Mouse (Mus musculus) frontal cortex, postnatal 14 days (tissue): Measurements from ENCODE around the gene Nhsl1.

Source experiments
- DNase-seq, 2 experiments: peaks; one replicate each; pipeline ENCODE4 v3.0.0; 2022; ENCODE audit warnings: low spot score in 2 of 2

Gene Nhsl1

DNA sequence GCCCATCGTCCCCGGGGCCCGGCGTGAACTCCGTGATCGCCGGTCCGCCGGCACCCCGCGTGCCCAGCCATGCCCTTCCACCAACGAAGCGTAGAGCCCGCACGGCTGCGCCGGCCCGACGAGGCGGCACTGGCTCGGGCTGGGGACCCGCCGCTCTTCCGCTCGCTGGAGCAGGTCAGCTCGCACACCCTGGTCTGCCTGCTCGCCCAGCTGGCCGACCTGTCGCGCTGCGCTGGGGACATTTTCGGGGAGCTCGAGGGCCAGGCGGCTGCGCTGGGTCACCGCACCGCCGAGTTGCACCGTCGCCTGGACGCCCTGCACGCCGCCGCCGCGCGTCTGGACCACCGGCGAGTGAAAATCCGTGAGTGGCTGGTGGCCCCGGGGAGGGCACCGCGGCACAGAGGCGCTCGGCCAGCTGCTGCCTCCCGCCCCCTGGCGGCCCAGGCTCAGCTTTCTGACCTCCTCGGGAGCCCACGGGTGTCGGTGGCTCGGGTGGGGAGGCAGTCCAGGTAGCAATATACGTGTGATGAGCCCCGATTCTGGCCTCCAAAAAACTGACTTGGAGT is at the start of gene Nhsl1:
Nhsl1 (plus strand) TSS at position 70 of the 566 bp plus-strand sequence.
- peak in 1 of 2 experiments; percentile 18 for DNase-seq

DNA sequence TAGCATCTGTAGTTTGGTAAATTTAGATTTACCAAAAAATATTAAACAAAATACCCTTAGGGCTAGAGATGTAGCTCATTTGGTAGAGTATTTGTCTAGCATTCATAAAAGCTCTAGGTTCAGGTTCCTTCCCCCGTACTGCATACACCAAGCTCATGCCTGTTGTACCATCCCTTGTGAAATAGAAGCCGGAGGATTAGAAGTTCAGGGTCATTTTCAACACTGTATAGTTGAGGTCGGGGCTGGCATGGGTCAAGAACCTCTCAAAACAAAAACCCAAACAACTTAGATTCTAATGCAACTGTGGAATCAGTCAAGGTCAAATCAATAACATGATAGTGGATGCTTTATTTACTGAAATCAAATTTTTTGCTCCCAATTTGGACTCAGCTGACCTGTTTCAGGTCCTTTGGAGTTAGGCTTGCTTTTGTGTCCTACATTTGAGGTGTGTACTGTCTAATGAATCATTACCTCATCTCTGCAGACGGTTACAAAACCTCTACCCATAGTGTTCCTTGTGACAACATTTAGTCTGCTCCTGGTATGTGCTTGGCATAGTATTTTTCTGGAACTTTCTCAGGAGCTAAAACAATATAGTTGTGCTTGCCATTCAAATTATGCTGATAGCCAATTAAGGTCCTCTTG is 42.6 kb upstream of the Nhsl1 start:
- no peak for DNase-seq

DNA sequence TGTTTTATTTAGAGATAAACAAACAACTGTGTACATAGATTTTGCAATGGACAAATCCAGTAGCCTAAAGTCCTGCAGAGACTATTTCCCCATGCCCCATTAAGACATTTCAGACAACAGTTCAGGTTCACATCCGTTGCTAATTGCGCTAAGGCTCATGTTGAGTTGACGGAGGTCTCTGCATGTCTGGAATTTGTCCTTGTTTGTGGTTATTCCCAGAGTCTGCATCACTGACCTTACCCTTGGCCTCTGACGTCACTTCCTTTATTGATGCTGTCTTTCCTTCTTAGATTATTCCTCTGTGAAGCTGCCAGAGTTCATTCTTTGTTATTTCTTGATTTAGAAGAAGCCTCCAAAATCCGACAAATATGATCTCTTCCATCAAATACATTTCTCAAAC is 34.8 kb upstream of the Nhsl1 start:
- no peak for DNase-seq

DNA sequence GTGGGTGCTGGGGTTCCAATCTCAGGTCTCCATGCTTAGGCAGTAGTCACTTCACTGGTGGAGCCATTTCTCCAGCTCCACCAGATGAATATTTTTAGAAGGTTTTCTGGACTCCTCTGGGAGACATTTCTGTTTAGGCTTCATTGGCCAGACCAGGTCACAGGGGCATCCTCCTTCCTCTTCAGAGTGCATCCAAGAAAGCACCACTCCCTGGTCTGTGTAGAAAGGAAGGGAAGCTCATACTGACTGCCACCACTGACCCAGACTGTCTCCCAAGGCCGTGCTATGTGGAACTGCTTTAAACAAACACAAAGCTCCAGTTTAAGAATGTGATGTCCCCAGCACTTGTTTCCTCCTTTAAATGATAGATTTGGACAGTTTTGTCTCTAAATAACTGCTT is 29.3 kb upstream of the Nhsl1 start:
- no peak for DNase-seq

DNA sequence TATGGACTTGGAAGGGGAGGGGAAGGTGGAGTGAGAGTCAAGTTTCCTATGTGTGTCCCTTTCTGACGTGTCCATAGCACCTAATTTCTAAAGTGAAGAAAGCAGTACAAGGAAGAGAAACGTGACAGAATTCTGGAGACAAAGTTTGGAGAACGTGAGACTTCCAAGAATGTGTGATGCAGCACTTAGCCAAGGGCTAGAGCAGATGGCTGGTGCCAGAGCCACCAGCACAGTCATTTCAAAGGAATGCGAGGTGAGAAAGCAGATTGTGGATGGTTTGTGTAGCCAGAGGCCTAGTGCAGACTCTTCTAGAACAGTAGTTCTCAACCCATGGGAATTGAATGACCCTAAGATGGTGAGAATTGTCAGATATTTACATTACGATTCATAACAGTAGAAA is 13.7 kb upstream of the Nhsl1 start:
- DNase-seq = no peak

DNA sequence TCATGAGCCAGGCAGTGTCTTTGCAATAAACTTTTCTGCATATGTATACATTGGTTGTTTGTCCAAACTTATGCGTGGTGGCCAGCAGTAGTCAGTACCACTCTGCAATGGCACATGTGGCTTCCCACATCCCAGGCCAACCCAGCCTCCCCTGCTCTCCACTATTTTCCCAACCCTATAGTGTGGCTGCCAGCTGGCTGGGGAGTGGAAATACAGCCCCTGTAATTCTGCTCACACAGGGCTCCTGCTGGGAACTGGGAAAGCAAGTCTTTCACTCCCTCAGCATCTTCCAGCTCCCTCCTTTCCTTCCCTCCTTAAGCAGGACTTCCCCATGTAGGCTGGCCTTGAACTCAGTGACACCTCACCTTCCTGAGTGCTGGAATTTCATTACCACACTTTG is 3.7 kb upstream of the Nhsl1 start:
- DNase-seq = no peak

DNA sequence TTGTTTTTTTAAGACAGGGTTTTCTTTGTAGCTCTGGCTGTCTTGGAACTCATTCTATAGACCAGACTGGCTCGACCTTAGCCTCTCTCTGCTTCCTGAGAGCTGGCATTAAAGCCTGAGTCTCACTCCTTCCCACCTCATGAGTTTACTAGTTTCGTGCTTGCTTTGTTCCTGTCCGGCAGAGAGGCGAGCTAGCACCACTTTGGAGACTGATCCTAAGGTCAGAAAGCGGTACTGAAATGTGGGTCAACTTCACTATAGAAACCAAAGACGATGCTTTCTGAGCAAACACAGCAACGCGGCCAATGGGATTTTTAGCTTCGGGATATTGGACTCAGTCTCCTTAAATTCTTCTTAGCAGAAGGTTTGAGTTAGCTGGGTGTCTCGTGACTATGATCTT is 1.3 kb upstream of the Nhsl1 start:
- DNase-seq = no peak

DNA sequence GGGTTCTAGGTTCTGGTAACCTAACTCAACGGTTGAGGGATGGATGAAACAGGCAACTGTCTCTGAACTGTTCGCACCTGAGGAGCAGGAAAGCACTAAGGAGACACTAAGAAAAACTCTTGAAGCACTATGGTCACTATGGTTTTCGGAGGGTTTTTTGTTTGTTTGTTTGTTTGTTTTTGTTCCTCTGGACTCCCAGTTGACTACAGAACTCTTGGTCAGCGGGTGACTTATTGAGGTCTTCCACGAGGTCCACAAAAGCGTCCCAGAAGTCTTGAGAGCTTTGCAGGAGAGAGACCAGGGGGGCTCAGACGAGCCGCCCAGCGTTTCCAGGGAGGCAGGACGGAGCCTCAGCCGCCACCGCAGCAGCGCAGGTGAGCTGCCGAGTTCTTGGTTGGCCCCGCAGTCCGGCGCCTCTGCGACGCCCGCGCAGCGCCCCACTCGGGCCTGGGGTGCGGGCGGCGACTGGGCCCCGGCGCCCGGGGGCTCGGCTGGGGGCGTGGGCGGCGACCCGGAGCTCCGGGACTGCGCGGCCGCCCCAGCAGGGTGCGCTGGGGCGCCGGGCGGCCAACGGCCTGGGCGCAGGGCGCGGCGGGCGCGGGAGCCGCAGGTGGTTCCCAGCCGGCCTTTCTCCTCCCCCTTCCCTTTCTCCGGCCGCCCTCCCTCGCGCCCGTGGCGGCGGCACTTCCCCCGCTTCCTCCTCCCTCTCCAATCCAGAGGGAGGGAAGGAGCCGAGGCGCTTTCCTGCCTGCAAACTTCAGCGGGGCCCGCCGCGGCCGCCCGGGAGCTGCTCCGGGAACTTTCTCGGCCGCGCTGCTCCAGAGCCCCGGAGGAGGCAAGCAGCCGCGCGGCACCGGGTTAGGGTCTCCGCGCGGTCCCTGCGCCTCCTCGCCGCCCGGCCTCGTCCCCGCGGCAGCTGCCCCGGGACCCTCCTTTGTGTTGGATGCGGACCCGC is 547 bp upstream of the Nhsl1 start:
- DNase-seq = peak in 1 of 2 experiments; percentile 9

DNA sequence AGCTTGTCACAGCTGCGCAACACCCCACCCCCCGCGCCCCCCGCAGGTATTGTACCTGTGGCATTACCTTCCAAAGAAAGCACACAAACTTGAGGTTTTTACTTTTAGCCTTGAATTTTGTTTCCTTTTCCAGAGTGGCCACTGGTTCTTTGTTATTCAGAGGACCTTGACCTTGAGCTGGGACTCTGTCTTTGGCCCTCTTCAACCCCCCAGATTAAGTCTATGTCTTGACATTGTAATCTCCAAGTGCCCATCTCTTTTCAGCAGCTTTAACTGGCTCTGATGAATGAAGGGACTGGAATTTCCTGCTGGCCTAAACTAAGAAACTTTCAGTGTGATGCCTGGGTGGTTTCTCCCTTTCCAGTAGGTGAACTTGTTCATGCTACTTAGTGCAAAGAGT is 906 bp downstream of the Nhsl1 start:
- no peak for DNase-seq

DNA sequence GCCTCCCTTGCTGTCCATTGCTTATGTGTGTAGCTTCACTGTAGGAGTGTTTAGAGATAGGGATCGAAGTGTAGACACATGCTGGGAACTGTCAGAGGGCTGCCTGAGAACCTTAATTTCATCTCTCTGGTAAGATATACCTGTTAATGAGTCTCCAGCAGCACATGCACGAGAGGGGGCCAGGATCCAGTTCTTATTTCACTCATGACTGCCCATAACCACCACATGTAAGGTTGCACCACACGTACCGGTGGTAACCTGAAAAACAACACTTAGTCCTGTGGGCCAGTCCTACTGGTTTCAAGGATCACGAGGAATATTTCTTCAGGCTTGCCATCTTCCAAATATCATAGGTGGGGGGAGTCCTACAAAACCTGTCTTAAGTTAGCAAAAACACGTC is 3.1 kb downstream of the Nhsl1 start:
- no peak for DNase-seq

DNA sequence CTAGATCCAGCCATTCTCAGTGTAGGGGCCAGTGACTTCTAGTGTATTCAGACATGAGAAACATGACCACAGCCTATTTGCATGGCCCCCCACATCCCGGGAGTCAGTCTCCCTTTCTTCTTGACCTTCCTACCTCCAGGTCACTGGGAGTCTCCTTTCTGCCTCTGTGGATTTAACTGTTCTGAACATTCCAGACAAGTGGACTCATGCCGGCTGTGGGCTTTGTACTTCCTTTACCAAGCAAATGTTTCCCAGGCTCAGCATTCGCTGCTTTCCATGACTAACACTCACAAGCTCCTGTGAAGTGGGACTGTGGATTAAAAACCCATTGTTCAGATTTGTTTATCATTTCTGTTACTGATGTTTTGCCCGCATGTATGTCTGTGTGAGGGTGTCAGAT is 4.9 kb downstream of the Nhsl1 start:
- no peak for DNase-seq

DNA sequence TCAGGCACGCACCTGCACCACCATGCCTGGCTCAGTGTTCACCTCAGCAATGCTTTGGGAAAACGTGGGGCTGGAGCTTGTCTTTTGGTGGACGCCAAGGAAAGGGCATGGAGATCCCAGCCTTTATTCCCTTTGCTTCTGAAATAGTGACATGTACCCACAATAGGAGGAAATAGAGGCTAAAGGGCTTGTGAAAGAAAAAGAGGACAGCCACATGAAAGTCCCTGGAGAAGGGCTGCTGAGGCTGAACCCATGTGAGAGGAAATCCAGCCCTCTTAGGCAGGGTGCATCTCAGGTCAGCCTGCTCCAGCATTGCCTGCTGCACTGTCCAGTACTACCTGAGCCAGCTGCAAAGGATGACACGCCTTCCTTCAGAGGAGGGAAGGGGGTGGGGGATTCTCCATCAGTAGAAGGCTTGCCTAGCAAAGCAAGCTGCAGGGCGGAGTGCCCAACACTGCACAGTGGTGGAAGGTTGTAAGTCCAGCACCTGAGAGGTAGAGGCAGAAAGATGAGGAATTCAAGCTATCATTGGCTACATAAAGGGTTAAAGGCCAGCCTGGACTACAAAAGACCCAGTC is 9.6 kb downstream of the Nhsl1 start:
- no peak for DNase-seq

DNA sequence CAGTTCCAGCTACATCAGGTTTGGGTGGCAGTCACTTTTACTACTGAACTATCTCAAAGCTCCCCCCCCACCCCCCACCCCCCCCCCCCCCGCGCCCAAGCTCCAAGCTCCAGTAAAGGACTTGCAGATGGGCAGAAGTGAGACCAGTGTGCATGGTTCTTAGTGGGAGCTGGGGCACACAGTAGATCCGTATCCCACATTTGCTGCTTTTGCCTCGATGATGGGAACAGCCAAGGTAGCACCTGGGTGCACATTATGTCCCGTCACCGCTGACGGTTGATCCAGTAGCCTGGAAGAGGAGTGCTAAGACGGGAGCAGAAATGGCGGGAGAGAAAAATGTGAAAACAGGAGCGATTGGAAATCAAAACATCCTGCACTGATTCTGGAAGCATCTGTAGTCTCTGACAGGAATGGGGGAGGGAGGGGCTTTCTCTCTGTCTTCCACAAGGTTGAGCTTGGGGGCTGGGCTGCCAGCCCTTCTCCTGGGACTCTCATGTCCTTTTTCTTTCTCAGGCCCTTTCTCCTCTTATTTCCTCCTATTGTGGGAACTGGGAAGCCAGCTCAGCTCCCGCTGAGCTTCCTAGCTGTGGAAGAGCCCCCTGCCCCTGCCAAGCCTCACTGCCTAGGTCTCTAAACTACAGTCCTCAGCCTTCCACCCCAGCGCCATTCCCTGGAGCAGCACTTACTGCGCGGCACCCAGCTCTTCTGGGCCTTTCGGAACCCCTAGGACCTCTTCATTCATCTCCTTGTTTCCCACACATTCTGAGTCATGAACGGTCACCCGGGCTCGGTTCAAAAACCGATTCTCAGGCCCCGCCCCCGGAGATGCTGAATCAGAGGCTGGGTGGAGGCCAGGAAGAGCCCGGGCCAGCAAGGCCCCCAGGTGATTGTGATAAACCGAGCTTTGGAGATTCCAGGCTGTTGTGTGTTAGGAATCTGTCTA is 10.6 kb downstream of the Nhsl1 start:
- peak in 1 of 2 experiments; percentile 9 for DNase-seq

DNA sequence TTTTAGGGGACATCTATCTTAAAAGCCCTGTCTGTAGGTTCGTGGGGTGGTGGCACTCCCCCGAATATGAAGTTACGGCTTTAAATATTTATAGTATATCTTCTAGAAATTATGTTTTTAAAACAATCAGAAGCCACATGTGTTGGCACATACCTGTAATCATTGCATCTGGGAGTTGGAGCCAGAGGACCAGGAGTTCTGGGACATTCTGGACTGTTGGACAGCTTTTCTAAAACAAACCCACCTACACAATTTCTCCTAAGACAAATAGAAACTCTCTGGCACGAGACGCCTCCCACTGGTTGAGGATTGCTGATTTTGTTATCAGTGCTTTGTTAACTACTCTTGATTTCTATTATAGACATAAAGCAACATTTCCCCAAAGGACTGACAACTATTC is 11.7 kb downstream of the Nhsl1 start:
- no peak for DNase-seq

DNA sequence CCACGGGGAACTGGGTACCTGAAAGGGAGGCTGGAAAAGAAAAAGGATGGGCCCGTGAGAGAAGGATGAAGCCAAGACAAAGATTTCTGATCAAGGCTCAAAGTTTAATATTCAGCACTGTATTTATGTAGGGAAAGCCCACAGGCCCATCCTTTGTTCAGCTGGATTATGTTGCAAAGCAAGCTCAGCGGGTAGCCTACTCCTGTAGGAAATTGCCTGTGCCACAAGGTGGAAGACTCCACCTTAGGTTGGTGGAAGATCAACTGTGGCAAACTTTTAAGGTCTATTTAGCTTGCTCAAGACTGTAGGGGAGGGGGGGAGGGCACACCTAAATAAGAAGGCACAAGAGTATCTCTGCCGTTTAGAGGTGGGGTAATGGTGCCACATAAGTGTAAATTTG is 14.8 kb downstream of the Nhsl1 start:
- DNase-seq = no peak

DNA sequence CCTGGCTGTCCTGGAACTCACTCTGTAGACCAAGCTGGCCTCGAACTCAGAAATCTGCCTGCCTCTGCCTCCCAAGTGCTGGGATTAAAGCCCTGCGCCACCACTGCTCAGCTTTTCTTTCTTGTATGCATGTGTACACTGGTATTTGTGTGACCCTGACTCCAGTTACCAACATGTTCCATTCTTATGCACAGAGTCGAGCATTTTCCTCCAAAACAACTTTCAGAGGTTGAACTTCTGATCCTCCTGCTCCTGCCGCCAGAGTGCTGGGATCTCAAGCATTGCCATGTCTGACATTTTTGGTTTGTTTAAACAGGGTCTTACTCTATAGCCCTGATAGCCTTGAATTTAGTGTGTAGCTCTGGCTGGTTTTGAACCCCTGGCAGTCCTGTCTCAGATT is 15.4 kb downstream of the Nhsl1 start:
- no peak for DNase-seq

DNA sequence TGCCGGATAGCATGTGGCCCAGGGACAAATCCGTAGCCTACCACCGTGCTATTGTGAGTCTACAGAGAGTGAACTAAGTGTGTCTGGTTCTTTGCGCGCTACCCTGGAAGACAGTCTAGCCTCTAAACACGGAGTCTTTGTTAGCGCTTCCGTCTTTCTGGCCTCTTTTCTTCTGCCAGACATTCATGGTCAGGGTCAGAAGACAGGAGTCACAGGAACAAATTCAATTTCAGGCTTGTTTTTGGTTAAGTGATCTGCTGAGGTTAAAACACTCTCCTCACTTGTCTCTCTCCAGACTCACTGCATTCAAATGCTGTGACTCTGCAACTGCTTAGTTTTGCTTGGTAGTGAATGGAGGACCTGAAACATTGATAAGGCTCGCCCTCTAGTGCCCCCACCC is 15.9 kb downstream of the Nhsl1 start:
- no peak for DNase-seq

DNA sequence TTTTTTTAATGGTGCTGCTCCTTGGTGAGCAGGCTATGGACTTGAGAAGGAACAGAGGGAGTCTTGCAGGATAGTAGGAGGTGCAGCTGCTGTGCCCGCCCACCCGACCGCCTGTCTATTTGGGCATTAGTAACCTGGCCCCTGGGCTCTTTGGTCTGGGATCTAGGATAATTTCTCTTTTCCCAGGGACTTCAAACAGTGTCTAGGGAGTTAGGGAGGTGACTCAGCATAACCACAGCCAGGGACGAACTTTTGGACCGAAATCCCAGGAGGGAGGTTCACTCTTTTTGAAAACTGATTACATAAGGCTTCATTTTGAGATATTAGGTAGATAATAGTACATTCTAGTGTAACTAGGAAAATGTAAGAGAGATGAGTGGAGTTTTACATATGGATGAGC is 18.9 kb downstream of the Nhsl1 start:
- DNase-seq = no peak

DNA sequence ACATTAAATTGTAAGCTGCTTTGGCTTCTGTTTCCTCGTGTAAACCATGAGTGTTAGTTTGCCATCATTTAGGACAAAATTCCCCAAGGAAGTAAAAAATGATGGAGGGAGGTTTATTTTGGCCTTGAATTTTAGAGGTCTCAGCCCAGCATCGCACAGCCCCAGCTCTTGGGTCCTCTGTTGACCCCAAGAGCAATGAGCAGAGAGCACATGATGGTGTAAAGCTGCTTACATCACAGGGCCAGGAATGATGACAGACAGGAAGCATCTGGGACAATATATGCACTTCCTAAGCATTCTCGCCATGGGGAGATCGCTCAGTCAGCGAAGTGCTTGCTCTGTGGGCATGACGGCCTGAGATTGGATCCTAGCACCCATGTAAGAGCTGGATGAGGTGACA is 20.6 kb downstream of the Nhsl1 start:
- no peak for DNase-seq

DNA sequence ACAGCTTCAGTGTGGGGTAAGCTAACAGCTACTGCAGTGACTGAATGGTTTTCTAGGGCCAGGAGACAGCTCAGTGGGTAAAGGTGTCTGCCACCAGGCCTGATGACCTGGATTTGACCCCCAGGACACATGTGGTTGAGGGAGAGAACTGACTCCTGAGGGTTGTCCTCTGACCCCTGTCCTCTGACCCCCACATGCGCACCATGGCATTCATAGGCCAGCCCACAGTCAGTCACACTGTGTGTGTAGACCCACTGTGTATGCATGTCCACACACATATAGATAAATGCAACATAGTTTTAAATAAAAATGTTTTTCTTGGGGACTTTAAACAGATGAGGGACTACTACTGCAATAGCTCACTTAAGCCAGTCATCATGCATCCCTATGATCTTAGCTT is 22.1 kb downstream of the Nhsl1 start:
- no peak for DNase-seq

DNA sequence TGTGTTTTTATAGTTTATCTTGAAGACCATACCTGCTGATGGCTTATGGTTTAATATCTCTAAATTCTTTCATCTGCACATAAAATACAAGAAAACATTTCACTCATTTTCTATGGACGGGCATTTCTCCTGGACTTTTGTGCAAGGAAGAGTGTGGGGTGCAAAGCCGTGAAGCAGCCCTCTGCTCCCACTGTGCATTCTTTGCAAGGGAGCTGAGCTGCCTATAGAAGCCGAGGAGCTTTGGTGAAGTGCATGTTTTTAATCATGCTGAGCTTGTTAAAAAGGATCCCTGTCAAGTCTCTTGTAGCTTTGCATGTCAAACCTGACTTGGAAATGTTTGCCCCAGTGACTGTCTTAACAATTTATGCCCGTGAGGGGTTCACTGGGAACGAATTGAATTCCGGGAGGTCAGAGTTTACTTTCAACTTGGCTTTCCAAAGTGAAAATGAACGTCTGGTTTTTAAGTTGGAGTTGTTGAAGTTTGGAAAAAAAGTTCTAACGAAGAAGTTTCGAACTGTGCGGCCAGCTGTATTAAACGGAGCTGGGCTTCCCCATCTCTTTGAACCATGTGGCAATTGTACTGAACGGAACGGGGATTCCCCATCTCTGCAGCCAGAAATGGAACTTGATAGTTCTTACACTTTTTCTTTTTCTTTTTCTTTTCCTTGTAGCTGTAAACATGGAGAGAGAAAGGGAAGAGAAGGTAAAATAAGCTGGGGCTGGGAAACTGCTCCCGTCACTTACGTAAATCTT is 22.8 kb downstream of the Nhsl1 start:
- DNase-seq = no peak
